Mouse (Mus musculus): ENCODE results near the gene Mgat3. TPM values are rescaled to one million over a fixed set of nuclear protein-coding genes. Genes with fewer than 3 reads are reported as not detected.

The Mgat3 gene
- polyA plus RNA-seq, 1 experiment: 19.2 TPM

DNA sequence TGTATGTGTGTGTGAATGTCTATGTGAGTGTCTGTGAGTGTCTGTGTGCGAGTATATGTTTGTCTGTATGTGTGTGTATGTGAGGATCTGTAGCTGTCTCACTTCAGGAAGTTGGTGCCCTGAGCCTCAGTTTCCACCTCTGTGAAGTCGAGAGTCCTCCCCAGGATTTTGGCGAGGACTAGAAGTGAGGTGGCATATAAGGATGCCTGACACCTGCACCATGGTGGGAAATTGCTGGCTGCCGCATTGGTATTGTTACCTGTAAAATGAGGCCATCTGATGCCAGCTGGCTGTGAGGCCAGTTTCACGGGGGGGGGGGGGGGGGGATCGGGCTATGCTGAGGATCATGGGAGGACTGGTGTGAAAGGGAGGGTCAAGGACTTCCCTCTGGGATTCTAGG lies 2.2 kb downstream of the Mgat3 start:
- H3ac ChIP-seq (ENCODE audit: control insufficient read depth, insufficient read length, low read depth): no peak overlapping the region
- no peak overlapping the region for H3K4me3 ChIP-seq (ENCODE audit: insufficient read depth, poor library complexity, severe bottlenecking)
- TF ChIP-seq FOSL1 (IDR thresholded peaks at IDR 0.05; ENCODE audit: insufficient read depth, low read length, poor library complexity, severe bottlenecking) (no peak), MYOD1 (IDR thresholded peaks at IDR 0.05; ENCODE audit: control insufficient read depth, insufficient read length, low read depth) (no peak), MAX (IDR thresholded peaks at IDR 0.05) (no peak), CTCF (IDR thresholded peaks at IDR 0.05; ENCODE audit: control insufficient read depth, insufficient read depth, insufficient read length) (no peak), USF1 (IDR thresholded peaks at IDR 0.05; ENCODE audit: low read depth) (no peak), CEBPB (IDR thresholded peaks at IDR 0.05; ENCODE audit: low read depth) (no peak), MYOG (IDR thresholded peaks at IDR 0.05; ENCODE audit: control insufficient read depth, extremely low read depth, insufficient read length) (no peak)
- no peaks in the 10 kb centered on the region for H3K36me3 ChIP-seq (ENCODE audit: control insufficient read depth, insufficient read depth)
- peaks cover 61% of the 10 kb centered on the region for H3K79me2 ChIP-seq (ENCODE audit: control insufficient read depth, insufficient read depth)
- no peaks in the 10 kb centered on the region for H3K27me3 ChIP-seq (ENCODE audit: control insufficient read depth, insufficient read depth, insufficient read length)
- peaks cover 22% of the 10 kb centered on the region for H3K79me3 ChIP-seq (ENCODE audit: low read depth)

DNA sequence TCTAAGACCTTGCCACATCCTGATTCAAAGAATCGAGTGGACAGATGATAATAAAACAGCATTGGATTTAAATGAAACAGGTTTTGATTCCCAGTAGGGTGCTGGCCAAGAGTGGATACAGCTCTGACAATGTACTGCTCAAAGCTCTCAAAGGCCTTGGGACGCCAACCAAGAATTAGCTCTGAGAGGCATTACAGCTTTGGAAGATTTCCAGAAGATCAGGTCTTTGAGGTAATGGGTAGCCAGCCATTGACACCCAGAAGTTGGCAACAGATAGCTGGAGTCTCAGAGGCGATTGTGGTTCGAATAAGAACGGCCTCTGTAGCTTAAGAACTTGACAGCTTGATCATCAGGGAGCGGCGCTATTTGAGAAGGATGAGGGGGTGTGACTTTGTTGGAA lies 8.0 kb downstream of the Mgat3 start:
- TF ChIP-seq CEBPB (IDR thresholded peaks at IDR 0.05; ENCODE audit: low read depth): no peak
- TF ChIP-seq MYOG (IDR thresholded peaks at IDR 0.05; ENCODE audit: control insufficient read depth, extremely low read depth, insufficient read length): no peak
- no peak for TF ChIP-seq CTCF (IDR thresholded peaks at IDR 0.05; ENCODE audit: control insufficient read depth, insufficient read depth, insufficient read length)
- no peak for TF ChIP-seq FOSL1 (IDR thresholded peaks at IDR 0.05; ENCODE audit: insufficient read depth, low read length, poor library complexity, severe bottlenecking)
- TF ChIP-seq MYOD1 (IDR thresholded peaks at IDR 0.05; ENCODE audit: control insufficient read depth, insufficient read length, low read depth): no peak
- TF ChIP-seq MAX (IDR thresholded peaks at IDR 0.05): no peak
- TF ChIP-seq USF1 (IDR thresholded peaks at IDR 0.05; ENCODE audit: low read depth): no peak
- H3K79me3 ChIP-seq (ENCODE audit: low read depth): peaks cover 7% of the 10 kb centered on the region
- no peak overlapping the region for H3ac ChIP-seq (ENCODE audit: control insufficient read depth, insufficient read length, low read depth)
- no peak overlapping the region for H3K4me3 ChIP-seq (ENCODE audit: insufficient read depth, poor library complexity, severe bottlenecking)
- H3K36me3 ChIP-seq (ENCODE audit: control insufficient read depth, insufficient read depth): peaks cover 5% of the 10 kb centered on the region
- peaks cover 43% of the 10 kb centered on the region for H3K79me2 ChIP-seq (ENCODE audit: control insufficient read depth, insufficient read depth)
- H3K27me3 ChIP-seq (ENCODE audit: control insufficient read depth, insufficient read depth, insufficient read length): no peaks in the 10 kb centered on the region

DNA sequence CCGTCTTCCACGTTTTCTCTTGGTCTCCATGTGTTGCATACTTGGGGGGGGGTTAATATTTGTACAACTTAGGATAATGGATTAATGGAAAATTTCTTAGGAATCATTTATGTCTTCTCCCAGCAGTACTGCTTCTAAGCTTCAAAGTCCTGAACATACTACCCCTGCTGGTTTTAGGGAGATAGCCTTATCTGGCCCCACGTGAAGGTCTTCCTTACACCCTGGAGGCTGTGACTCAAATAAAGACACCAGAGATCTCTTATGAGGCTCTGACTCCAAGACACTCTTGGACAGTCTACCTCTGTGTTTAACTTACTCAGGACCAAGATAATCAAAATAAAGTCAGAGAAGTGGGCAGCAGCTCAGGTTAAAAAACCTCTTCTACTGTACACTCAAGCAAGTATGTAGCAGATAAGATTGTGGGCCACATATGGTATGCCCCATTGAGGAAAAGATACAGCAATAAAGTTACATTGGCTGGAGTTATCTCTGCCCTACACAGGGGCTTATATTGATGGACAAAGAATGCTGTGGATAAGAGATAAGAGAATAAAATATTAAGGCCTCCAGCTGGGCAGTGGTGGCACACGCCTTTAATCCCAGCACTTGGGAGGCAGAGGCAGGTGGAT lies 8.7 kb downstream of the Mgat3 start:
- Histone ChIP-seq H3K36me3 (ENCODE audit: control insufficient read depth, insufficient read depth) (peaks cover 5% of the 10 kb centered on the region), H3K79me3 (ENCODE audit: low read depth) (peaks cover 3% of the 10 kb centered on the region), H3K79me2 (ENCODE audit: control insufficient read depth, insufficient read depth) (peaks cover 37% of the 10 kb centered on the region), H3K4me3 (ENCODE audit: insufficient read depth, poor library complexity, severe bottlenecking) (no peak overlapping the region), H3K27me3 (ENCODE audit: control insufficient read depth, insufficient read depth, insufficient read length) (no peaks in the 10 kb centered on the region), H3ac (ENCODE audit: control insufficient read depth, insufficient read length, low read depth) (no peak overlapping the region)
- no peak for TF ChIP-seq USF1 (IDR thresholded peaks at IDR 0.05; ENCODE audit: low read depth)

DNA sequence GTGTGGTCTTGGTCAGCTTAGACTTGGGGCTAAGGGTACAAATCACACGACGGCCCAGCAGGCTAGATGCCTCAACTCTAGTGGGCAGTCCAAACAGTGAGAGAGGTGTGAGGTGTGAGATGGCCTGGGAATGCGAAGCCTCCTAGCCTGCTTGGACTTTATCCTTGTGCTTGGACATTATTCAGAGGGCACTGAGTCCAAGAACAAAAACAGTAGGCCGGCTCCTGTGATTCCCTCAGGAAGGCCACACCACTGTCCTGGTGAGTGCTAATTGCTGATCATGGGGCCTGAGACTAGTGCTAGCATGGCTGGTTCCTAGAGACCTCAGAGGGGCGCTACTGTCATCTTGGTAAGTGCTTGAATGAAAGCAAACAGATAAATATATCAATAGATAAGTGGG lies 15.4 kb downstream of the Mgat3 start:
- Histone ChIP-seq H3K4me3 (ENCODE audit: insufficient read depth, poor library complexity, severe bottlenecking) (no peak overlapping the region), H3K36me3 (ENCODE audit: control insufficient read depth, insufficient read depth) (no peaks in the 10 kb centered on the region), H3K79me2 (ENCODE audit: control insufficient read depth, insufficient read depth) (peaks cover 36% of the 10 kb centered on the region), H3K27me3 (ENCODE audit: control insufficient read depth, insufficient read depth, insufficient read length) (no peaks in the 10 kb centered on the region), H3ac (ENCODE audit: control insufficient read depth, insufficient read length, low read depth) (no peak overlapping the region), H3K79me3 (ENCODE audit: low read depth) (no peaks in the 10 kb centered on the region)
- no peak for TF ChIP-seq CEBPB (IDR thresholded peaks at IDR 0.05; ENCODE audit: low read depth)
- TF ChIP-seq MYOD1 (IDR thresholded peaks at IDR 0.05; ENCODE audit: control insufficient read depth, insufficient read length, low read depth): no peak
- no peak for TF ChIP-seq MYOG (IDR thresholded peaks at IDR 0.05; ENCODE audit: control insufficient read depth, extremely low read depth, insufficient read length)
- TF ChIP-seq MAX (IDR thresholded peaks at IDR 0.05): no peak
- no peak for TF ChIP-seq CTCF (IDR thresholded peaks at IDR 0.05; ENCODE audit: control insufficient read depth, insufficient read depth, insufficient read length)
- no peak for TF ChIP-seq USF1 (IDR thresholded peaks at IDR 0.05; ENCODE audit: low read depth)
- no peak for TF ChIP-seq FOSL1 (IDR thresholded peaks at IDR 0.05; ENCODE audit: insufficient read depth, low read length, poor library complexity, severe bottlenecking)

DNA sequence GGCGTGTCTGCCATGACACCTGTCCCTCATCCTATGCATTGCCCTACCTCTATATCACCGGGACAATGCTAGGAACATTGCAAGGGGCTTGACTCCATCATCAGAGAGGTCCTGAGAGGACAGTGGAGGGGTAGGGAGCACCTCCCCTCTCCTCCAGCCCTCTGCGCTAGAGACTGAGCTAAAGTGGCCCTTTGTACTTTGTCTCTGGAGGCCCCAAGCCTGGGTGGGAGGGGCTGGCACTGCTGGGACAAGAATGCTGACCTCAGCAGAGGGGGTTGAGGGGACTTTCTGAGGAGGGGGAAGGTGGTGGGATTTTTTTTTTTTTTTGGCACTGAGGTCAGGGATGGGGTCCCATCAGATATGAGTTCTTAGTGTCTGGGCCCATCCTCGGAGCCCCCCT lies 16.6 kb downstream of the Mgat3 start:
- Histone ChIP-seq H3K79me3 (ENCODE audit: low read depth) (no peaks in the 10 kb centered on the region), H3K27me3 (ENCODE audit: control insufficient read depth, insufficient read depth, insufficient read length) (no peaks in the 10 kb centered on the region), H3K36me3 (ENCODE audit: control insufficient read depth, insufficient read depth) (no peaks in the 10 kb centered on the region), H3K79me2 (ENCODE audit: control insufficient read depth, insufficient read depth) (peaks cover 36% of the 10 kb centered on the region), H3K4me3 (ENCODE audit: insufficient read depth, poor library complexity, severe bottlenecking) (no peak overlapping the region), H3ac (ENCODE audit: control insufficient read depth, insufficient read length, low read depth) (no peak overlapping the region)
- TF ChIP-seq CTCF (IDR thresholded peaks at IDR 0.05; ENCODE audit: control insufficient read depth, insufficient read depth, insufficient read length) (no peak), USF1 (IDR thresholded peaks at IDR 0.05; ENCODE audit: low read depth) (no peak), CEBPB (IDR thresholded peaks at IDR 0.05; ENCODE audit: low read depth) (no peak), MYOG (IDR thresholded peaks at IDR 0.05; ENCODE audit: control insufficient read depth, extremely low read depth, insufficient read length) (no peak), MAX (IDR thresholded peaks at IDR 0.05) (no peak), FOSL1 (IDR thresholded peaks at IDR 0.05; ENCODE audit: insufficient read depth, low read length, poor library complexity, severe bottlenecking) (no peak), MYOD1 (IDR thresholded peaks at IDR 0.05; ENCODE audit: control insufficient read depth, insufficient read length, low read depth) (no peak)

GRCm38 (mm10) chr15:80191585-80192245 lies 18.2 kb downstream of the Mgat3 start:
- no peaks in the 10 kb centered on the region for H3K79me3 ChIP-seq (ENCODE audit: low read depth)
- H3K79me2 ChIP-seq (ENCODE audit: control insufficient read depth, insufficient read depth): peaks cover 28% of the 10 kb centered on the region
- no peaks in the 10 kb centered on the region for H3K27me3 ChIP-seq (ENCODE audit: control insufficient read depth, insufficient read depth, insufficient read length)
- H3ac ChIP-seq (ENCODE audit: control insufficient read depth, insufficient read length, low read depth): no peak overlapping the region
- TF ChIP-seq CTCF (IDR thresholded peaks at IDR 0.05; ENCODE audit: control insufficient read depth, insufficient read depth, insufficient read length) (no peak), USF1 (IDR thresholded peaks at IDR 0.05; ENCODE audit: low read depth) (no peak), CEBPB (IDR thresholded peaks at IDR 0.05; ENCODE audit: low read depth) (no peak), MYOG (IDR thresholded peaks at IDR 0.05; ENCODE audit: control insufficient read depth, extremely low read depth, insufficient read length) (no peak), MYOD1 (IDR thresholded peaks at IDR 0.05; ENCODE audit: control insufficient read depth, insufficient read length, low read depth) (no peak), MAX (IDR thresholded peaks at IDR 0.05) (no peak), FOSL1 (IDR thresholded peaks at IDR 0.05; ENCODE audit: insufficient read depth, low read length, poor library complexity, severe bottlenecking) (no peak)
- H3K36me3 ChIP-seq (ENCODE audit: control insufficient read depth, insufficient read depth): no peaks in the 10 kb centered on the region
- H3K4me3 ChIP-seq (ENCODE audit: insufficient read depth, poor library complexity, severe bottlenecking): no peak overlapping the region
